Mouse (Mus musculus): Measurements from ENCODE around the gene Hsp90aa1.
"Not testable (repeated sequence)": the region's sequence is repeated elsewhere in the genome, so short reads cannot be mapped to it uniquely, and the experiment has no call there.

- not testable (repeated sequence) for TF ChIP-seq EP300 (IDR thresholded peaks at IDR 0.05; ENCODE audit: insufficient read depth, low read depth, low read length); CTCF (IDR thresholded peaks at IDR 0.05; ENCODE audit: low read depth, low read length); POLR2A (IDR thresholded peaks at IDR 0.05; ENCODE audit: insufficient read depth, low read length)
Measured at GRCm38 (mm10) chr12:110693378-110693777, 9.2 kb downstream of the Hsp90aa1 start.

Data from ES-Bruce4 (cell line).